Mouse (Mus musculus) left cerebral cortex, postnatal 14 days (tissue): ENCODE data around the gene Pi4k2a. TPM values are rescaled to one million over a fixed set of nuclear protein-coding genes. Genes with fewer than 3 reads are reported as not detected.

Experiments
- DNase-seq, 2 experiments: peaks; one replicate each; pipeline ENCODE4 v3.0.0; 2021 to 2022; ENCODE audit warnings: low spot score in 2 of 2, mixed read lengths in 1 of 2
- intact Hi-C: fragments of 180-260 bp; cut with DNase I; formaldehyde crosslinking; loops from one replicate; pipeline ENCODE4 v1.15.1; 2025
- long read RNA-seq, 2 experiments: library from polyadenylated mRNA; stranded (forward); transcript quantifications; one replicate each; pipeline ENCODE4 v2.0.0; 2021
- total RNA-seq, 2 experiments: library from RNA; stranded (reverse); gene quantifications; 2 replicates each; pipeline ENCODE4 v1.2.3; 2021

The Pi4k2a gene
- 10 to 100 TPM; 52.3 to 54.5 TPM for total RNA-seq
- long read RNA-seq, experiment 1, transcript Pi4k2a-201 (9 exons, 3,604 nt): major isoform, 38 of 73 reads
- long read RNA-seq, experiment 1, transcript Pi4k2a-202 (10 exons, 1,939 nt): minor isoform, 13 of 73 reads
- long read RNA-seq, experiment 1, partial matches to known transcripts: 15 of 73 reads
- long read RNA-seq, experiment 1, other reads (novel, unspliced or antisense): 7 of 73 reads
- long read RNA-seq, experiment 2, full-length matches to known transcripts: 71 of 83 reads
- long read RNA-seq, experiment 2, partial matches to known transcripts: 1 of 83 reads
- long read RNA-seq, experiment 2, other reads (novel, unspliced or antisense): 11 of 83 reads

DNA sequence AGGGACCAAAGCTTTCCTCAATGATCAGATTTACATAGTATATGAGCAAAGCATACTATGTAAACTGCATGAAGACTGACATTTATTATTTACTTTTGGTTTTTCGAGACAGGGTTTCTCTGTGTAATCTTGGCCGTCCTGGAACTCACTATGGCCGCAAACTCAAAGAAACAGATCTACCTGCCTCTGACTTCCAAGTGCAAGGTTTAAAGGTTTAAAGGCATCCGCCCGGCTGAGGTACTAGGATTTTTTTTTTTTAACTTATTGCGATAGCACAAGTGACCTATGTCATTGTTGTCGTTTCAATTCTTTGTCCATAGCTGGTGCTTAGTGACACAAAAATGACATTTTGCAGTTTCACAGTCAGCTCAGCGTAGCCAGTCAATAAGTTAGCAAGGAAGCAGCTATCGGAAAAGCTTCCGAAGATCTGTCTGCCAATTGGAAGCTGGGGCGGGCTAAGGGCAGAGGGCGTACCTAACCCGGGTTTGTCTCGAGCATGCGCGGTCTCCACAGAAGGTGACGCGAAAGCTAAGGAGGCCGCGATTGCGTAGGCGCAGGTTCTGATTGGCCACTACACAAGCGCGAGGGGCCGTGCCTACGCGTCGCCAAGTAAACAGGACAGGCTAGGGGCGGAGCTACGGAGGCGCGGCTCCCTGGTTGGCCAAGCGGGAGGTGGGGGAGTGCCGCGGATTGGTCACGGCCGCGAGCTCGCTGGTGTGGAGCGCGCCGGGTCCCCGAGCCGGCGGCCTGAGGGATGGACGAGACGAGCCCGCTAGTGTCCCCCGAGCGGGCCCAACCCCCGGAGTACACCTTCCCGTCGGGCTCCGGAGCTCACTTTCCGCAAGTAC is at the start of gene Pi4k2a:
Pi4k2a (plus strand) TSS at position 723 of the 848 bp plus-strand sequence.
- intact Hi-C loops: loop anchor here (2.0 to 5.0 kb wide), 2 partner anchors 39 to 77 kb away; partner anchors contain the start of gene Avpi1

DNA sequence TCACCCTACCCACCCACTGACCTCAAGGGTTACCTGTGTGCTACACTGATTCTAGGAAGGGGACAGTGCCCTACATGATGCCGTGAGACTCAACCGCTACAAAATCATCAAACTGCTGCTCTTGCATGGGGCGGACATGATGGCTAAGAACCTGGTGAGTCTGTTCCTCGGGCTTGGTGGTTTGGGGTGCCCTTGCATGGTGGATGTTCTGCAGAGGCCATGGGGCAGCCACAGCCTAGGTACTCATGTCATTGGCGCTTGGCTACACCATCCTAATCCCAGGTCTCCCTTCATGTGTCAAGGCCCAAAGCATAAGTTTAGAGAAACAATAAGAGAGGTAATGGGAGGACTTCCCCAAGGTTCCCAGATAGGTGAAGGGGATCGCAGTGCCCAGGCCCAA is 46.3 kb upstream of the Pi4k2a start:
- intact Hi-C loops: no loop called here
- no peak for DNase-seq

More for the DNA sequence above, at the start of gene Pi4k2a:
- DNase-seq: peak; percentile 99 to 100

DNA sequence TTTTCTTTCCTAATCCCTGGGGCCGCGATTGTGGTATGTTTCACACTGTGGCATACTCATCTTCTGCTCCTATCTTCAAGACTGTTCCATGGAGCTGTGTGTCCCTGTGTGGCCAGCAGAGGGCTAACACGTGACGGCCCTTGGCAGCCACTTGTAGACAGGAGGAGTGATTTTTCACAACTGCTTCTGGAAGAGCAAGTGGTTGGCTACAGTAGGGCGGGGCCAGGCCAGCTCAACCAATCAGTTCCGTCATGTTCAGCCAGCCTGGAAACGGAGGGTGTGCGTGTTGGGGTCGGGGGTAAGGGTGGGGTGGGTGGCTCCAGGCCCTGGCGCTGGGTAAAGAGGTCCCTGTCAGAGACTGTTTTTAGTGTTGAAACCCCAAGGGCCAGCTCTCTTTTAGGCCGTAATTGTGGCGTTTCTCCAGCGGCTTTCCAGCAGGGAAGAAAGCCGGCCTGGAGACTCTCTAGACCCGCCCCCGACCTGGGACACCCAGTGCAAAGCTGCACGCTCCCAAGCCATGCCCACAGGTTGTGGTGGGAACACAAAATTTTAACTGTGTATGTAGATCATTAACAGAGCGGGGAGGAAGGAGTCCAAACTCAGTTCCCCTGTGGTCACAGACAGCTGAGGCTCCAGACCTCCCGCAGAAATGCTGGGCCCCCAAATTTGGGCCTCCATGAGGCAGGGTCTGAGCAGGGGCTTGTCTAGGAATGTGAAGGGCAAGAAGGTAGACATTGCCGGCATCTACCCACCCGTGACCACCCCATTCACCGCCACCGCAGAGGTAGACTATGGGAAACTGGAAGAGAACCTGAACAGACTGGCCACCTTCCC is 44.8 kb upstream of the Pi4k2a start, which contains the start of gene Hoga1:
Hoga1 (plus strand) TSS at position 342 of the 834 bp plus-strand sequence.
- DNase-seq: peak; percentile 59 to 83
- intact Hi-C loops: no loop called here

DNA sequence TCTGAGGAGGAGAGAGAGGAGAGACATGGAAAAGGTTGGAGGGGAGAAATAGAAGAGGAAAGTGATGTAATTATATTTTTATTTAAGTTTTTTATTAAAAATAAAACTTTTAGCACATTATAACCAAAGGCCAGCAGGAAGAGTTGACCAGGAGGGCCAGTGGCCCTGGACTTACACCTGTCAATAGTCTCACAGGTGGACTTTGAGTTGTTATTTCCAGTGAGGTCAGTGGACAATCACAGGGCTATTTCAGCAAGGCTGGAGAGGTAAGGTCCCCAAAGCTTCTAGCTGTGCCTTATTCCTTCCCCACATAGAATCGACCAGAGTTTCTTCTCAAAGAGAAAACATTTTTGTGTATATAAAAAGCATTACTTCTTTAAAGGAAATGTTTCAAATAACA is 40.0 kb upstream of the Pi4k2a start:
- intact Hi-C loops: no loop called here
- DNase-seq: no peak

DNA sequence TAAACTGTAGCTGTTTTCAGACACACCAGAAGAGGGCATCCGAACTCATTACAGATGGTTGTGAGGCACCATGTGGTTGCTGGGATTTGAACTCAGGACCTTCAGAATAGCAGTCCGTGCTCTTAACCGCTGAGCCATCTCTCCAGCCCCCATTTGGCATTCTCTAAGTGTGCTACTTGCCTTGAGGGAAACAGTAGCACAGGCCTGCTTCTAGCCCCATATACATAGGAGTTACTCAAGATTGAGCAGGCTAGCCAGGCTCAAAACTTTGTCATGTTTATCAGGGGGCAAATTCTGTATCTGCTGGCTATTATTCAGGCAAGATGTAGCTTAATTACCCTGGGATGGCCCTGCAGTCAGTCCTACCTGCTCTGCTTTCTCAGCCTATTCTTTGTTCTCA is 38.9 kb upstream of the Pi4k2a start:
- DNase-seq: no peak
- intact Hi-C loops: no loop called here

DNA sequence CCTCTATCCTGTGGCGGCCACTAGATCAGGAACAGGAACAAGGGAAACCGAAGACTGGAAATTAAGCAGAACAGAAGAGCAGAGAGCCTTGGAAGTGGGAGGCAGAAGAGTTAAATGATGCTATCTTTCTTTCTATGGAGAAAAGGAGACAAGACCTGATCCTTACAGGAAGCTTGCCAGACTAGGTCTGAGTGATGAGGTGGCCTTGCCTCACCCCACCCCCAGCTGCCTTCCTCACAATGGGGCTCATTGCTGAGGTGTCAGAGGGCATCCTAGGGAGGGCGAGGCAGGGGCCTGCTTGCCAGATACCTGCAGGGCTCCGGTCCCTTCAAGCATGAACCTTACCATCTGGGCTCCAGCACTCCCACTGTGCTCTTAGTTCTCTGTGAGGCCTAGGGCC is 38.3 kb upstream of the Pi4k2a start, which contains the start of gene 4933411K16Rik:
4933411K16Rik (plus strand) TSS at position 301 of the 400 bp plus-strand sequence.
- no peak for DNase-seq
- intact Hi-C loops: no loop called here

DNA sequence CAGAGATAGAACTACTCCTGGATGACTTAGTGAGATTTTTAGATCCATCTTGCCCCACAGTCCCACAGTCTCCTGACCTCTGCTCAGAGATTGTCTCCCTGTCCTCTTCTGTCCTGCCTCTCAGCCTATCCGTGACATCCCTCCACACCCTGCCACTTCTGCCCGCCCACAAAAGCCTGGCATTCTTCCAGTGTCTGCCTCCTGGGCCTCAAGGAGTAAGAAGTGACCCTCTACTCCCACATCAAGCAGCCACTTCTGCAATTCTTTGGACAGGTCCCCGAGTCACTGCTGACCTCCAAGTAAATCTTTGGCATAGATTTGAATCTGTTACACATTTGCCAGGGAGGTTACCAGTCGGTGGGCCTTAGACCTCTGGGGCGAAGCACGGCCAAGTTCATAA is 36.0 kb upstream of the Pi4k2a start:
- no peak for DNase-seq
- intact Hi-C loops: no loop called here

DNA sequence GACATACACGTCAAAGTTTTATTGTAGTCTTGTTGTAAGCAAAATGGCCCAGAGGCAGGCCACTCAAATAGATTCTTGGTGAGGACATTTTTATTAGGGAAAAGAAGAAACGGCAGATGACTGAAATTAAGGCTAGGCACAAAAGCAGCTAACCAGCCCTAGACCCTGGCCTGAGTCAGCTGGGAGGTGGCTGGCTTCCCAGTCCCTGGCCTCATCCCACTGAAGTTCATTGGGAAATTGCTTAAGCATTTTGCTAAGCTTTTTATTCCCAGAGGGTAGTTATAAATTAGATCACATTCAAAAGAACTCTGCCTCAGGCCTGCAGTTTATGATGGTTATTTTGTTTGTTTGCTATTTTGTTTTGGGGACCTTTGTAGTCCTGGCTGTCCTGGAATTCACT is 34.4 kb upstream of the Pi4k2a start:
- no peak for DNase-seq
- intact Hi-C loops: no loop called here

DNA sequence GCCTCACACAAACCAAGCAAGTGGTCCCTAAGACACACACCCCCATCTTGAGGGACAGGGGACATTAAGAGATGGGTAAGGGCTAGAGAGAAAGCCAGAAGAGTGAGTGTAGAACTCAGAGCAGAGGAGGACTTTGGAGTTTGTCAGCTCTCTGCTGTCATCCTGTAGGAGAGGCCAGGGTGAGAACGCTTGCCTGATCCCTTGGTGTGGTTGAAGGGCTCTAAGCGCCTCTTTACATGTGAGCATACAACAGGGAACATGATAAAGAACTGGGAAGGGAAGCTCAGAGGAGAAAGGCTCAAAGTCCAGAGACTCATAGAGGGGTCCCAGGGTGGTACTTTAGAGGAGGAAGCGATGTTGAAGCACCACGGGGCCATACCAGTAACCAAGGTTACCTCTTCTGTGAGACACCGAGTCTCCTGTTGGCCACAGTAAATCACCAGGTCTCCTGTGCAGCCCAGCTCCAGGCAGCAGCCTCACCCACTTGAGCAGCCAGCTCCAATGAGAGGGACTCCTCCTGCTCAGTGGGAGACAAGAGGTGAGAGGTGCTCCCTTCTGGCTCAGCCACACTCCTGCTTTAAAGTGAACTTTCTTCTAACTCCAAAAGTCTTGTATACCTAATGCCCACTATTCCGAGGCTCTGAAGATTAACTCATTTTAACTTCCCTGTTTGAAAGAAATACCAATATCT is 33.4 kb upstream of the Pi4k2a start:
- DNase-seq: no peak

DNA sequence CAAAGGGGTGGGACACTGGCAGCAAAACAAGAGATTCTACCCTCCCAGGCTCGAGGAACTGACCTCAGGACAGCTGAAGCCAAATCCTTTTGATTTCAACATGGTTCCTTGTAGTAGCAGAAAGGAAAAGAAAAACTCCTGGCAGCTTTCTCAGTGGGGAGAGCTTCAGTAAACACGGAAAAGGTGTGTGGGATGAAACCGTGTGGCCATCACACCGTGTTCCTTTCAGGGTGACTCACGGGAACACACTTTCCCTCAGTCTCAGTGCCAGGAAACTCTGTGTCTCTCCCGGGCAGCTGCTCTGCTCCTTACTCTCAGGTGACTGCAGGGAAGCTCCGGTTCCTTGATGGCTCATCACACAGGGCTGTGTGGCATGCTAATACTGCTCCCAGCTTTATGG is 31.8 kb upstream of the Pi4k2a start:
- no peak for DNase-seq
- intact Hi-C loops: no loop called here

More for the DNA sequence above, 33.4 kb upstream of the Pi4k2a start:
- intact Hi-C loops: no loop called here

DNA sequence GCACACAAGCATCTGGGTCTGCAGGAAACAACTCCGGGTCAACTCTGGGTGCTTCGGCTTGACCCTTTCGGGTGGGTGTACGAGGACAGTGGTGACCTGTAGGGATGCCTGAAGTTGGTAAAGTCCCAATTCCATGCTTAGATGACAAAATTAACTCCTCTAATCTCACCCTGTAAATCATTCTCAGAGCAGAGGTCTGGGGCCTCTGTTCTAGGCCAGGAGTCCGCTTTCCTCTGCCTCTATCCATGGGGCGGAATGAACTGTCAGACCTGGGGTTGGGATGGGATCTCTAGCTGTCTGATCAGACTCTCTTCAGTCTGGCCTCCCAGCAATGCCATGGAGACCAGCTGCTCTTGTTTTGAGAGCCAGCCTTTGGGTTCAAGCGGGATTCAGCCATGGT is 28.8 kb upstream of the Pi4k2a start:
- intact Hi-C loops: no loop called here
- DNase-seq: no peak

DNA sequence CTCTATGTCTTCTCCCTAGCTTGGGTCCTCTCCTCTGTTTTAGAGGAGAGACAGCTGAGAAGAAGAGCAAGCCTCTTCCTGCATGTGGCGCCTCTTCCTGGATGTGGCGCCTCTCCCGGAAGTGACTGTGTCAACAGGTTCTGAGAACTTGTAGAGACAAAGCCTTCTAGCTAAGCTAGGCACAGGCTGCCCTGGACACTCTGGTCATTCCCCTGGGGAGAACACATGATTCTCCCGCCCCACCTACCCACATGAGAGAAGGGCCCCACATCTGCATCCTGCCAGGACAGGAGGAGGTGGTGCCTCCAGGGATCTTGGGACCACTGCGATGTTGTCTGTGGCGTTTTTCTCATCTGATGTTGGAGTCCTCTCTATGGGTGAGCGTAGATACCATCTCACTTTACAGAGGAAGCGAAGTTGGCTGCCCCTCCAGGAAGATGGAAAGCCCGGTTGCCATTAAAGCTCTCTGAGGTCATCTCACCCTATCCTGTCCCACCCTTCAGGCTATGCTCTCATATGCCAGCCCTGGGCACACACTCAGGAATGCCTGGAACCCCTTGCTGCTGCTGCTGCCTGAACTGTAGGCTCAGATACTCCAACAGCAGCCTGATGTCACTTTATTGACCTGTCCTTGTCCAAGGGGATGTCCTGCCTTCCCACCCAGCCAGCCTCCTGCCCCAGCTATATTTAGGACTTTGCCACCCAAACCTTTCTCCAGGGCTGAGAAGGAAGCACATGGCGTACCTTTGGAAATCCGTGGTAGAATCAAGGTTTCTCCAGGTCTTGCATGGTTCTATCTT is 21.6 kb upstream of the Pi4k2a start:
- intact Hi-C loops: no loop called here

DNA sequence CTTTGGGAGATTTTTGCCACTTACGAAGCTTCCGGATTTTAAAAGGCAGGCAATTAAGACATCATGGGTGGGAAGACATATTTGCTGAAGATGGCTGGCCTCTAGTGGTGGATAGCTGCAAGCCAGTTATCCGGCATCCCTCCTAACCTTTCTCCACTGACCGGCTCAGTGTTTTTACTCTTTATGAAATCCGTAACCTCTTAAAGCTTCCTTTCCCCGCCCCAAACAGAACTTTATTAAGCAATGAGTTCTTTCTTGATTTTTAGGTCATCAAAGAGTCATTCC is 21.1 kb upstream of the Pi4k2a start:
- intact Hi-C loops: no loop called here
- no peak for DNase-seq

More for the DNA sequence above, 21.6 kb upstream of the Pi4k2a start:
- no peak for DNase-seq

DNA sequence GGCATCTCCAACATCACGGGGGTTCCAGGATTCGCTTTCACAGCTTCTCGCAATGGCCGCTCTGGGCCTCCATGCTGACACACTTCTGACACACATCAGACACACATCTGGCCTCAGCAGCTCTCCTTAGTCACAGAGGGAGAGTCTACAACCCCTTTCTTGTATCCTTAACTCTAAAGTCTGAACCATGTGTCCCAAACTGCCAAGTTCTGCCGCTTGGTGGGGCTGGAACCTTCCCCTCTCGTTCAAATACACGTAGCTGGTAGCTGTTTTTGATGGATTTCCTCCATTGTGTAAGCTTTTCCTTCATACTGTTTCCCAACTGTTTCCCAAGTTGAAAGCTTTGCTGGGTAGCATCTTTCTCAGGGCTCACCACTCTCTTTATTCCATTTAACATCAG is 19.0 kb upstream of the Pi4k2a start:
- no peak for DNase-seq
- intact Hi-C loops: loop anchor here (5.0 kb wide), 1 partner anchor 34 kb away; the partner anchor contains the start of gene Ankrd2

DNA sequence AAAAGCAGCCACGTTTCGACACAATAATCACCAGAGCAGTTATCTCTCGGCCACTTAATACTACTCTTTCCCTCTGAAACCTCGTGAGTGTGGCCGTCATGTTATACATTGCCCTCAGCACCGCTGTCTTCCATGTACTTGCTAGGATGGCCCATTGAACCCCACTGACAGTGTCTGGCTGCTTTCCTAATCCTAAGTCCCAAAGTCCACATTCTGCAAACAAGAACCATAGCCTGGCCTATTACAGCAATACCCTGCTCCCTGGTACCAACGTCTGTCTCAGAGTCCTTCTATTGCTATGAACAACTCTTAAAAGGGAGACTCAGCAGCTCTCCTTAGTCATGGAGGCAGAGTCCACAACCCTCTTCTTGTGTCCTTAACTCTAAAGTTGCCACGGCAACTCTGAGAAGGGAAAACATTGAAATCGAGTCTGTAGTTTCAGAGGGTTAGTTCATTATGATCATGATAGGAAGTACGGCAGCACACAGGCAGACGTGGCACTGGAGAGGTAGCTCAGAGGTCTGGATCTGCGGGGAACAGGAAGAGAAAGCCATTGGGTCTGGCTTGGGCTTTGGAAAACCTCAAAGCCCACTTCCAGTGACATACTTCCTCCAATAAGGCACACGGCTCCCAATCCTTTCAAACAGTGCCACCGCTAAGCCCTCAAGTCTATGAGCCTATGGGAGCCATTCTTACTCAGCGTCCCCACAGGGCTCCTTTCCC is 18.2 kb upstream of the Pi4k2a start:
- intact Hi-C loops: loop anchor here (5.0 kb wide), 1 partner anchor 35 kb away; the partner anchor contains the start of gene Ankrd2
- no peak for DNase-seq

DNA sequence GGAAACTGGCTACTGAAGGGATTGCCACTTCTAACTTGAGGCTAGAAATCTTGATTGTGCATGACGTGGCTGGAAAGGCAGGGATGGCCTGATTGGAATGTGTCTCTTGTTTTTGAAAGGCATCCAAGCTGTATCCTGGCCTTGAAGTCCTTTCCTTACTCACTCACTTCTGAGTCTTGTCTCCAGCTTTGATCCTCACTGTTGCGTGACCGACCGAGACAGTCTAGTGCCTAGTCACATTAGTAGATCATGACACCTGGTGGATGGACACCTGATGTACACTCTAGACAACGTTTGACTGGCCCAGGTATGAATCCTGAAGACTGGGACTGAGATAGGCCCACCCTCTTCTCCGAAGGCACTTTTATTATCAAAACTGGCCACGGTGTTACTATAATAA is 17.5 kb upstream of the Pi4k2a start:
- intact Hi-C loops: loop anchor here (5.0 kb wide), 1 partner anchor 36 kb away; the partner anchor contains the start of gene Ankrd2

DNA sequence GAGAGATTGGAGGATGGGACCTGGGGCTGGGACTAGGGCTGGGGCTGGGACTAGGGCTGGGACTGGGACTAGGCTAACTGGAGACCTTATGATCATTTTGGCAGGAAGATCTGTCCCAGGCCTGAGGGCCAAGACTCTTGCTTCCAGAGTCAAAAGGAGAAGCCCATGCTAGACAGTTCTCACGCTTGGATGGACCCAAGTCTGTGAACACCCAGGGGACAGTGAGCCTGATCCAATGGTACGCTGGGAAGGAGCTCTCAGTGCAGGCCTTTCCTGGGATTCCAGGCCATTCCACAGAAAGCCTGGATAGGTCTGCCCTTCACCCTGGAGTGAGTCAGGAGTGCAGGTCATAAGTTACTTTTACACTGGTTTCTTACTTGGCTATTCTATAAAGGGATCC is 15.2 kb upstream of the Pi4k2a start:
- intact Hi-C loops: no loop called here

More for the DNA sequence above, 17.5 kb upstream of the Pi4k2a start:
- DNase-seq: no peak

DNA sequence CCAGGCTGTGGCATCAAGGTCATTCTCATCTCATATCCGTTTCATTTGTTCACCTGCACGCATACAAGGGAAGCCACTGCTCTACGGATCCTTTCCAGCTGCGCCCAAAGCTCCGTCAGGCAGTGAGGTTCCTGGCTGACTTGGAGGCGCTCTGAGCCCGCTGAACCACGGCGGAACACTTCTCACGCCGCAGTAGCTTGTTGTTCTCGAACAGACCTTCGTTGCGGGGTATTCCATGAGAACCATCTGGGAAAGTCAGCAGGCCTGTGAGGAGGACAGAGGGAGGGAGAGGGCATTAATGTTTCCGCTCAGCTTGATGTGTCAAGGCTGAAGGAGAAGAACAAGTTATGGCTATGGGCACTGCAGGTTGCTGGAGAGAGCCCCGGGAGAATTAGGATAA is 14.3 kb upstream of the Pi4k2a start:
- intact Hi-C loops: no loop called here
- DNase-seq: no peak

More for the DNA sequence above, 15.2 kb upstream of the Pi4k2a start:
- no peak for DNase-seq
